In genomic region chr16:4583807-4584206, GRCm38 (mm10) we compare ENCODE assay signal across 20 mouse cellular contexts. TPM values are rescaled to one million over a fixed set of nuclear protein-coding genes. Genes with fewer than 3 reads are reported as not detected.
DNase-seq lines count a peak whose midpoint lies in the region; ATAC-seq and TF ChIP-seq lines count a peak whose summit lies in the region.
"Had no signal": no experiment of that assay in that cellular context is flagged by ENCODE, and none has a peak within 500 bp of the region (broad histone marks: within the 10 kb centered on the region; RNA-seq: fewer than 3 reads in every experiment).

No protein-coding gene starts in this region.

- H3K4me3 ChIP-seq in hindbrain, embryonic 10.5 days: no peak overlapping the region
- H3K4me3 ChIP-seq in hindbrain, embryonic 12.5 days: no peak overlapping the region
- H3K4me3 ChIP-seq in MEL (ENCODE audit: control insufficient read depth in 1 of 2, insufficient read depth in 1 of 2, low read depth in 2 of 2, low read length in 2 of 2): peak overlapping the region in 1 of 2 experiments; percentile 22; a peak in 2 of 4 replicates
- H3K4me3 ChIP-seq: embryonic facial prominence, embryonic 12.5 days; limb, embryonic 10.5 days; midbrain, embryonic 13.5 days; myocyte had no signal

- H3K9me3 ChIP-seq in hindbrain, embryonic 10.5 days: no peaks in the 10 kb centered on the region
- H3K9me3 ChIP-seq in hindbrain, embryonic 12.5 days (replicated peaks): no peaks in the 10 kb centered on the region
- H3K9me3 ChIP-seq in MEL (replicated peaks; ENCODE audit: insufficient read depth, low read length): no peaks in the 10 kb centered on the region
- H3K9me3 ChIP-seq: embryonic facial prominence, embryonic 12.5 days; limb, embryonic 10.5 days; midbrain, embryonic 13.5 days had no signal

- 0 out of 2 replicates have a peak overlapping the region, but pooled peaks have one; percentile 24 for H3K27ac ChIP-seq in hindbrain, embryonic 10.5 days
- no peak overlapping the region for H3K27ac ChIP-seq in hindbrain, embryonic 12.5 days
- H3K27ac ChIP-seq in MEL (ENCODE audit: control insufficient read depth, low read depth, low read length): peak overlapping the region; percentile 67
- H3K27ac ChIP-seq: embryonic facial prominence, embryonic 12.5 days; kidney, postnatal 0 days; limb, embryonic 10.5 days; midbrain, embryonic 13.5 days; stomach, postnatal 0 days had no signal

- ATAC-seq in hindbrain, embryonic 12.5 days (ENCODE audit: low FRiP score): no peak
- ATAC-seq in inflammation-experienced regulatory T-cells, adult 6 months: peak; percentile 53
- ATAC-seq: forebrain, embryonic 16.5 days; intestine, postnatal 0 days; midbrain, embryonic 13.5 days had no signal

- 87% methylated on average over 3 of the region's 3 CpGs for WGBS in hindbrain, embryonic 10.5 days
- 78% methylated on average over 3 of the region's 3 CpGs for WGBS in hindbrain, embryonic 12.5 days

- TF ChIP-seq CTCF in MEL (IDR thresholded peaks at IDR 0.05 in 2 of 3, conservative IDR thresholded peaks at IDR 0.05 in 1 of 3; ENCODE audit: control insufficient read depth in 1 of 3, insufficient read depth in 1 of 3, low read depth in 2 of 3, low read length in 3 of 3, poor library complexity in 1 of 3, severe bottlenecking in 1 of 3): no peak

- no peak overlapping the region for H3K9ac ChIP-seq in hindbrain, embryonic 12.5 days
- H3K9ac ChIP-seq in MEL (ENCODE audit: control insufficient read depth, low read depth, low read length, poor library complexity, severe bottlenecking): no peak overlapping the region
- H3K9ac ChIP-seq: embryonic facial prominence, embryonic 12.5 days; midbrain, embryonic 13.5 days had no signal

- TF ChIP-seq RAD21 in MEL (IDR thresholded peaks at IDR 0.05; ENCODE audit: low read depth, low read length): no peak

- no peak overlapping the region for H3K4me2 ChIP-seq in hindbrain, embryonic 12.5 days (replicated peaks)
- H3K4me2 ChIP-seq: embryonic facial prominence, embryonic 12.5 days; midbrain, embryonic 13.5 days had no signal

- no peak for DNase-seq in hindbrain, embryonic 10.5 days (ENCODE audit: low spot score)
- DNase-seq in MEL (ENCODE audit: low read depth, low spot score): peak; percentile 88
- DNase-seq in natural killer cell, adult 2 months (ENCODE audit: low spot score in 2 of 2): peak; percentile 31 to 33
- no peak for DNase-seq in testis, postnatal 14 days (ENCODE audit: low spot score)
- no peak for DNase-seq in neural tube, embryonic 10.5 days (ENCODE audit: extremely low spot score, low spot score)
- DNase-seq in lung, adult 18-20 months: no peak
- DNase-seq: adrenal gland, postnatal 14 days; cerebellum, adult 18-20 months; heart, adult 18-20 months; thymus, postnatal 36 days had no signal

- no peaks in the 10 kb centered on the region for H3K79me2 ChIP-seq in MEL (ENCODE audit: control insufficient read depth, insufficient read depth, low read length, poor library complexity)

- TF ChIP-seq EP300 in MEL (IDR thresholded peaks at IDR 0.05; ENCODE audit: low read depth in 1 of 2, low read length in 2 of 2): peak; percentile 75 to 95

- no peaks in the 10 kb centered on the region for H3K27me3 ChIP-seq in hindbrain, embryonic 10.5 days (ENCODE audit: insufficient read depth, poor library complexity, severe bottlenecking)
- H3K27me3 ChIP-seq in hindbrain, embryonic 12.5 days: no peaks in the 10 kb centered on the region
- no peaks in the 10 kb centered on the region for H3K27me3 ChIP-seq in MEL (ENCODE audit: control insufficient read depth in 1 of 2, insufficient read depth in 2 of 2, low read length in 2 of 2)
- H3K27me3 ChIP-seq: embryonic facial prominence, embryonic 12.5 days; midbrain, embryonic 13.5 days had no signal

- H3K36me3 ChIP-seq in hindbrain, embryonic 10.5 days: no peaks in the 10 kb centered on the region
- no peaks in the 10 kb centered on the region for H3K36me3 ChIP-seq in hindbrain, embryonic 12.5 days
- H3K36me3 ChIP-seq in MEL (ENCODE audit: control insufficient read depth in 1 of 2, insufficient read depth in 2 of 2, low read length in 2 of 2): peaks cover 0 to 23% of the 10 kb centered on the region in 2 experiments; a peak in 2 of 4 replicates
- H3K36me3 ChIP-seq: embryonic facial prominence, embryonic 12.5 days; limb, embryonic 10.5 days; midbrain, embryonic 13.5 days had no signal

- TF ChIP-seq POLR2A in MEL (IDR thresholded peaks at IDR 0.05; ENCODE audit: control insufficient read depth in 1 of 2, insufficient read depth in 1 of 2, low read depth in 1 of 2, low read length in 2 of 2, poor library complexity in 1 of 2): no peak

- H3K4me1 ChIP-seq in hindbrain, embryonic 10.5 days (replicated peaks): peaks cover 26% of the 10 kb centered on the region
- peaks cover 13% of the 10 kb centered on the region for H3K4me1 ChIP-seq in hindbrain, embryonic 12.5 days
- H3K4me1 ChIP-seq in MEL (ENCODE audit: control insufficient read depth in 1 of 2, insufficient read depth in 2 of 2, low read length in 2 of 2): peaks cover 12 to 39% of the 10 kb centered on the region in 2 experiments

TF ChIP-seq in MEL, 35 proteins besides CTCF, POLR2A, EP300 and RAD21 (continues in another document):
- TF ChIP-seq ELF1 (IDR thresholded peaks at IDR 0.05; ENCODE audit: low read depth, low read length): no peak
- 0 out of 2 replicates have a peak, but pooled peaks have one; percentile 24 for TF ChIP-seq MYC (IDR thresholded peaks at IDR 0.05; ENCODE audit: low read depth, low read length)
- no peak for TF ChIP-seq MEF2A (IDR thresholded peaks at IDR 0.05; ENCODE audit: extremely low read depth, insufficient replicate concordance, low read depth, low read length, poor library complexity, severe bottlenecking)
- no peak for TF ChIP-seq UBTF (IDR thresholded peaks at IDR 0.05; ENCODE audit: borderline replicate concordance, insufficient read depth, low read depth, low read length)
- no peak for TF ChIP-seq E2F4 (IDR thresholded peaks at IDR 0.05; ENCODE audit: borderline replicate concordance, low read depth, low read length)
- no peak for TF ChIP-seq SMC3 (IDR thresholded peaks at IDR 0.05; ENCODE audit: low read depth, low read length)
- no peak for TF ChIP-seq POLR2AphosphoS2 (IDR thresholded peaks at IDR 0.05; ENCODE audit: low read length)
- TF ChIP-seq TBP (IDR thresholded peaks at IDR 0.05; ENCODE audit: low read depth, low read length): no peak
- TF ChIP-seq ETS1 (IDR thresholded peaks at IDR 0.05; ENCODE audit: low read depth, low read length): peak; percentile 65
- no peak for TF ChIP-seq ZNF384 (IDR thresholded peaks at IDR 0.05; ENCODE audit: low read depth, low read length)
- no peak for TF ChIP-seq NRF1 (IDR thresholded peaks at IDR 0.05; ENCODE audit: insufficient read depth, low read depth, low read length, poor library complexity, severe bottlenecking)
- TF ChIP-seq MAX (IDR thresholded peaks at IDR 0.05; ENCODE audit: low read length): peak; percentile 36; the same call in 1 of the 2 replicates
- no peak for TF ChIP-seq USF1 (IDR thresholded peaks at IDR 0.05; ENCODE audit: low read depth, low read length)
- peak; percentile 60 for TF ChIP-seq TAL1 (IDR thresholded peaks at IDR 0.05; ENCODE audit: low read length)
- TF ChIP-seq CHD2 (IDR thresholded peaks at IDR 0.05; ENCODE audit: low read length): no peak

RNA-seq across cellular contexts. Expression of gene Glis2, which starts 10.7 kb away (rescaled TPM):
- polyA plus RNA-seq in hindbrain, embryonic 10.5 days (2016; fragmentation: Nextera tagmentation; extraction: Ambion mirVana): 27.3 and 27.9 TPM in 2 replicates
- 34.0 and 34.3 TPM in 2 replicates for polyA plus RNA-seq in hindbrain, embryonic 12.5 days (2016; fragmentation: Nextera tagmentation; extraction: Ambion mirVana)
- 0.42 and 0.62 TPM in 2 replicates for total RNA-seq in MEL (2012; rRNA removed)
- polyA plus RNA-seq in MEL (2012; ENCODE audit: insufficient read depth in 1 of 2, insufficient read length in 2 of 2, low read depth in 1 of 2, low replicate concordance in 2 of 2, missing spikeins in 1 of 2): 1 to 10 TPM in 1 of 2 experiments, not detected in 1; 5.0 TPM
- under 1 TPM; 0.15 to 0.36 (median 0.16) TPM for polyA plus RNA-seq in inflammation-experienced regulatory T-cells, adult 6 months (2017; shearing (Covaris generic))

RNA-seq across cellular contexts. Expression of gene Tfap4, which starts 24.2 kb away (rescaled TPM):
- polyA plus RNA-seq in hindbrain, embryonic 10.5 days (2016; fragmentation: Nextera tagmentation; extraction: Ambion mirVana): 21.3 and 27.5 TPM in 2 replicates
- polyA plus RNA-seq in hindbrain, embryonic 12.5 days (2016; fragmentation: Nextera tagmentation; extraction: Ambion mirVana): 13.1 and 13.8 TPM in 2 replicates
- total RNA-seq in MEL (2012; rRNA removed): 26.2 and 26.3 TPM in 2 replicates
- polyA plus RNA-seq in MEL (2012; ENCODE audit: insufficient read depth in 1 of 2, insufficient read length in 2 of 2, low read depth in 1 of 2, low replicate concordance in 2 of 2, missing spikeins in 1 of 2): 100 to 1,000 TPM in 1 of 2 experiments, 10 to 100 TPM in 1; 40.3 to 217 TPM
- polyA plus RNA-seq in inflammation-experienced regulatory T-cells, adult 6 months (2017; shearing (Covaris generic)): 1 to 10 TPM; 3.1 to 5.8 (median 4.2) TPM

RNA-seq across cellular contexts. Expression of gene Pam16, which starts 41.0 kb away (rescaled TPM):
- 88.0 and 131 TPM in 2 replicates for polyA plus RNA-seq in hindbrain, embryonic 10.5 days (2016; fragmentation: Nextera tagmentation; extraction: Ambion mirVana)
- 112 and 119 TPM in 2 replicates for polyA plus RNA-seq in hindbrain, embryonic 12.5 days (2016; fragmentation: Nextera tagmentation; extraction: Ambion mirVana)
- total RNA-seq in MEL (2012; rRNA removed): 115 and 121 TPM in 2 replicates
- 10 to 100 TPM in 1 of 2 experiments, not detected in 1; 13.6 TPM for polyA plus RNA-seq in MEL (2012; ENCODE audit: insufficient read depth in 1 of 2, insufficient read length in 2 of 2, low read depth in 1 of 2, low replicate concordance in 2 of 2, missing spikeins in 1 of 2)
- 10 to 100 TPM; 17.3 to 41.9 (median 31.7) TPM for polyA plus RNA-seq in inflammation-experienced regulatory T-cells, adult 6 months (2017; shearing (Covaris generic))

RNA-seq across cellular contexts. Expression of gene Srl, which starts 42.2 kb away (rescaled TPM):
- 22.8 and 23.4 TPM in 2 replicates for polyA plus RNA-seq in hindbrain, embryonic 10.5 days (2016; fragmentation: Nextera tagmentation; extraction: Ambion mirVana)
- 25.8 and 36.5 TPM in 2 replicates for polyA plus RNA-seq in hindbrain, embryonic 12.5 days (2016; fragmentation: Nextera tagmentation; extraction: Ambion mirVana)
- 14.6 and 18.8 TPM in 2 replicates for total RNA-seq in MEL (2012; rRNA removed)
- polyA plus RNA-seq in MEL (2012; ENCODE audit: insufficient read depth in 1 of 2, insufficient read length in 2 of 2, low read depth in 1 of 2, low replicate concordance in 2 of 2, missing spikeins in 1 of 2): 10 to 100 TPM in 1 of 2 experiments, not detected in 1; 15.3 TPM
- under 1 TPM in 2 of 3 experiments, not detected in 1; 0.12 to 0.73 TPM for polyA plus RNA-seq in inflammation-experienced regulatory T-cells, adult 6 months (2017; shearing (Covaris generic))

RNA-seq across cellular contexts. Expression of gene Vasn, which starts 55.9 kb away (rescaled TPM):
- 10.3 and 12.6 TPM in 2 replicates for polyA plus RNA-seq in hindbrain, embryonic 10.5 days (2016; fragmentation: Nextera tagmentation; extraction: Ambion mirVana)
- 16.3 and 18.0 TPM in 2 replicates for polyA plus RNA-seq in hindbrain, embryonic 12.5 days (2016; fragmentation: Nextera tagmentation; extraction: Ambion mirVana)
- total RNA-seq in MEL (2012; rRNA removed): 0.16 and 0.19 TPM in 2 replicates
- polyA plus RNA-seq in MEL (2012; ENCODE audit: insufficient read depth in 1 of 2, insufficient read length in 2 of 2, low read depth in 1 of 2, low replicate concordance in 2 of 2, missing spikeins in 1 of 2): 1 to 10 TPM in 1 of 2 experiments, not detected in 1; 3.1 TPM
- polyA plus RNA-seq in inflammation-experienced regulatory T-cells, adult 6 months (2017; shearing (Covaris generic)): 1 to 10 TPM in 1 of 3 experiments, under 1 TPM in 2; 0.78 to 1.6 (median 0.84) TPM

Comparison
In these comparisons a context has a peak if more than half of its experiments do, and no peak if none do; other contexts are left out.
1. DNase-seq: peak in MEL (single experiment) and natural killer cell, adult 2 months (2 of 2); none in hindbrain, embryonic 10.5 days (single experiment), testis, postnatal 14 days (single experiment), neural tube, embryonic 10.5 days (single experiment) and lung, adult 18-20 months (0 of 2).